Mouse (Mus musculus) lung, postnatal 25 days (tissue): ENCODE results near the gene Hepacam.

Experiments used
- DNase-seq: peaks from one replicate; pipeline ENCODE4 v3.0.0; 2022; ENCODE audit warnings: low spot score

Hepacam gene

GRCm38 (mm10) chr9:37384284-37385182 is 17.4 kb downstream of the Hepacam start:
- peak; percentile 48 for DNase-seq

- DNase-seq, result no peak
These were observed 23.7 kb downstream of the Hepacam start for GRCm38 (mm10) chr9:37390891-37391290.

GRCm38 (mm10) chr9:37392071-37392470 is 24.9 kb downstream of the Hepacam start:
- DNase-seq, result no peak

GRCm38 (mm10) chr9:37393482-37394131 is 26.5 kb downstream of the Hepacam start:
- DNase-seq, result no peak

GRCm38 (mm10) chr9:37400585-37400984 is 33.4 kb downstream of the Hepacam start:
- DNase-seq, result peak; percentile 81

GRCm38 (mm10) chr9:37401802-37402201 is 34.7 kb downstream of the Hepacam start, which contains the start of gene Robo4:
Gene Robo4 (plus strand): TSS chr9:37401897.
- peak; percentile 79 for DNase-seq

- DNase-seq, result no peak
These were observed 35.4 kb downstream of the Hepacam start for GRCm38 (mm10) chr9:37402501-37402900.

GRCm38 (mm10) chr9:37403011-37403410 is 35.9 kb downstream of the Hepacam start:
- no peak for DNase-seq

GRCm38 (mm10) chr9:37406372-37406771 is 39.2 kb downstream of the Hepacam start:
- DNase-seq, result peak; percentile 39

- no peak for DNase-seq
These were observed 40.8 kb downstream of the Hepacam start for GRCm38 (mm10) chr9:37407850-37408502.

GRCm38 (mm10) chr9:37409698-37410445 is 42.7 kb downstream of the Hepacam start:
- no peak for DNase-seq

- DNase-seq, result no peak
These were observed 45.8 kb downstream of the Hepacam start for GRCm38 (mm10) chr9:37412989-37413388.

- DNase-seq, result no peak
These were observed 47.5 kb downstream of the Hepacam start for GRCm38 (mm10) chr9:37414666-37415065.

GRCm38 (mm10) chr9:37418791-37419190 is 51.6 kb downstream of the Hepacam start:
- DNase-seq, result no peak

GRCm38 (mm10) chr9:37420676-37421075 is 53.5 kb downstream of the Hepacam start:
- DNase-seq, result peak; percentile 91

GRCm38 (mm10) chr9:37421239-37421638 is 54.1 kb downstream of the Hepacam start:
- DNase-seq, result peak; percentile 18

GRCm38 (mm10) chr9:37429326-37429725 is 62.2 kb downstream of the Hepacam start:
- no peak for DNase-seq

- DNase-seq, result peak; percentile 82
These were observed 63.4 kb downstream of the Hepacam start for GRCm38 (mm10) chr9:37430582-37430981.

GRCm38 (mm10) chr9:37432026-37432666 is 65.0 kb downstream of the Hepacam start:
- DNase-seq, result peak; percentile 38

- DNase-seq, result no peak
These were observed 65.7 kb downstream of the Hepacam start, which contains the start of gene Robo3 for GRCm38 (mm10) chr9:37432720-37433421. Gene Robo3 (minus strand): TSS chr9:37433246.
